ENCODE assay signal across 16 mouse cellular contexts in genomic region chr5:117277784-117278183, GRCm38 (mm10). TPM values are rescaled to one million over a fixed set of nuclear protein-coding genes. Genes with fewer than 3 reads are reported as not detected.
DNase-seq lines count a peak whose midpoint lies in the region; ATAC-seq and TF ChIP-seq lines count a peak whose summit lies in the region.
"Had no signal": no experiment of that assay in that cellular context is flagged by ENCODE, and none has a peak within 500 bp of the region (broad histone marks: within the 10 kb centered on the region; RNA-seq: fewer than 3 reads in every experiment).

No protein-coding gene starts in this region.

- no peaks in the 10 kb centered on the region for H3K36me3 ChIP-seq in heart, adult 2 months (ENCODE audit: control insufficient read depth, insufficient read depth, low read length)
- H3K36me3 ChIP-seq in heart, embryonic 12.5 days = peaks cover 24% of the 10 kb centered on the region
- H3K36me3 ChIP-seq in lung, embryonic 14.5 days (ENCODE audit: insufficient read depth) = peaks cover 22% of the 10 kb centered on the region
- peaks cover 11% of the 10 kb centered on the region for H3K36me3 ChIP-seq in ES-Bruce4 (ENCODE audit: control insufficient read depth, insufficient read depth, low read length, poor library complexity, severe bottlenecking)

- H3K4me1 ChIP-seq in heart, adult 2 months (ENCODE audit: control insufficient read depth, insufficient read depth, low read length) = no peaks in the 10 kb centered on the region
- H3K4me1 ChIP-seq in heart, embryonic 12.5 days (replicated peaks) = peaks cover 11% of the 10 kb centered on the region
- H3K4me1 ChIP-seq in lung, embryonic 14.5 days (ENCODE audit: insufficient read depth) = no peaks in the 10 kb centered on the region
- H3K4me1 ChIP-seq in ES-Bruce4 (ENCODE audit: control insufficient read depth, insufficient read depth, low read length) = no peaks in the 10 kb centered on the region
- H3K4me1 ChIP-seq: forebrain, embryonic 13.5 days; hindbrain, embryonic 15.5 days had no signal

- no peak overlapping the region for H3K27ac ChIP-seq in heart, adult 2 months
- H3K27ac ChIP-seq in heart, embryonic 12.5 days (ENCODE audit: poor library complexity, severe bottlenecking) = no peak overlapping the region
- H3K27ac ChIP-seq in lung, embryonic 14.5 days (ENCODE audit: low read depth) = no peak overlapping the region
- H3K27ac ChIP-seq in ES-Bruce4 (ENCODE audit: insufficient read depth, low read length) = no peak overlapping the region
- H3K27ac ChIP-seq: forebrain, embryonic 13.5 days; hindbrain, embryonic 15.5 days; midbrain, embryonic 10.5 days had no signal

- TF ChIP-seq POLR2A in heart, adult 2 months (IDR thresholded peaks at IDR 0.05; ENCODE audit: insufficient read depth, low read depth, low read length) = no peak
- no peak for TF ChIP-seq POLR2A in ES-Bruce4 (IDR thresholded peaks at IDR 0.05; ENCODE audit: insufficient read depth, low read length)

- H3K9ac ChIP-seq in heart, adult 2 months (ENCODE audit: low read depth, low read length) = no peak overlapping the region
- no peak overlapping the region for H3K9ac ChIP-seq in heart, embryonic 12.5 days
- H3K9ac ChIP-seq in lung, embryonic 14.5 days = no peak overlapping the region
- H3K9ac ChIP-seq in ES-Bruce4 (ENCODE audit: low read depth, poor library complexity, severe bottlenecking) = no peak overlapping the region
- H3K9ac ChIP-seq: forebrain, embryonic 13.5 days; hindbrain, embryonic 15.5 days had no signal

- 0 out of 2 replicates have a peak, but pooled peaks cover 3% of the 10 kb centered on the region for H3K9me3 ChIP-seq in heart, embryonic 12.5 days (replicated peaks)
- H3K9me3 ChIP-seq in lung, embryonic 14.5 days (ENCODE audit: low read depth, low read length) = no peaks in the 10 kb centered on the region
- no peaks in the 10 kb centered on the region for H3K9me3 ChIP-seq in ES-Bruce4 (replicated peaks; ENCODE audit: control insufficient read depth, insufficient read depth, low read length, poor library complexity, severe bottlenecking)
- H3K9me3 ChIP-seq: forebrain, embryonic 13.5 days; hindbrain, embryonic 15.5 days had no signal

- intact Hi-C loops in heart, adult 2 months (cut with DNase I) = no loop called here

- H3K79me2 ChIP-seq in heart, adult 2 months (replicated peaks; ENCODE audit: control insufficient read depth, insufficient read depth, low read length) = no peaks in the 10 kb centered on the region

- WGBS in heart, adult 2 months = 96% methylated on average over 6 of the region's 6 CpGs
- 97% methylated on average over 6 of the region's 6 CpGs for WGBS in heart, embryonic 12.5 days
- WGBS in lung, embryonic 14.5 days = 93% methylated on average over 6 of the region's 6 CpGs

- TF ChIP-seq CTCF in heart, adult 2 months (IDR thresholded peaks at IDR 0.05) = 0 out of 2 replicates have a peak, but pooled peaks have one; percentile 4
- peak; percentile 42 for TF ChIP-seq CTCF in lung, embryonic 14.5 days (IDR thresholded peaks at IDR 0.05; ENCODE audit: low read depth)
- peak; percentile 3 for TF ChIP-seq CTCF in ES-Bruce4 (IDR thresholded peaks at IDR 0.05; ENCODE audit: low read depth, low read length)

- no peaks in the 10 kb centered on the region for H3K27me3 ChIP-seq in heart, adult 2 months (ENCODE audit: control insufficient read depth, insufficient read depth, low read length)
- no peaks in the 10 kb centered on the region for H3K27me3 ChIP-seq in heart, embryonic 12.5 days (replicated peaks)
- H3K27me3 ChIP-seq in lung, embryonic 14.5 days (ENCODE audit: insufficient read depth, low read length) = no peaks in the 10 kb centered on the region
- no peaks in the 10 kb centered on the region for H3K27me3 ChIP-seq in ES-Bruce4 (ENCODE audit: control insufficient read depth, insufficient read depth, low read length, poor library complexity, severe bottlenecking)
- H3K27me3 ChIP-seq: CH12.LX; forebrain, embryonic 13.5 days; hindbrain, embryonic 15.5 days had no signal

- DNase-seq in heart, adult 2 months = no peak
- peak; percentile 35 for DNase-seq in lung, embryonic 14.5 days
- DNase-seq in lung, postnatal 25 days (ENCODE audit: low spot score) = no peak
- no peak for DNase-seq in adrenal gland, postnatal 36 days
- no peak for DNase-seq in yolk sac, embryonic 10.5 days (ENCODE audit: low spot score)
- DNase-seq: adrenal gland, adult 8-10 months; cerebellum, adult 8-10 months; heart, postnatal 14 days; lung, postnatal 10 days had no signal

- H3K4me2 ChIP-seq in heart, embryonic 12.5 days = no peak overlapping the region
- no peak overlapping the region for H3K4me2 ChIP-seq in lung, embryonic 14.5 days
- H3K4me2 ChIP-seq: forebrain, embryonic 13.5 days; hindbrain, embryonic 15.5 days had no signal

- TF ChIP-seq EP300 in heart, adult 2 months (IDR thresholded peaks at IDR 0.05; ENCODE audit: insufficient read depth, low read depth, low read length) = no peak
- no peak for TF ChIP-seq EP300 in ES-Bruce4 (IDR thresholded peaks at IDR 0.05; ENCODE audit: insufficient read depth, low read depth, low read length)

- H3K4me3 ChIP-seq in heart, adult 2 months = no peak overlapping the region
- H3K4me3 ChIP-seq in heart, embryonic 12.5 days = no peak overlapping the region
- H3K4me3 ChIP-seq in lung, embryonic 14.5 days (ENCODE audit: low read depth, low read length) = no peak overlapping the region
- no peak overlapping the region for H3K4me3 ChIP-seq in ES-Bruce4 (ENCODE audit: low read depth, low read length)
- H3K4me3 ChIP-seq: forebrain, embryonic 13.5 days; hindbrain, embryonic 15.5 days; midbrain, embryonic 10.5 days had no signal

- no peak for ATAC-seq in heart, embryonic 12.5 days (ENCODE audit: insufficient number of reproducible peaks, low FRiP score)
- no peak for ATAC-seq in lung, embryonic 14.5 days (ENCODE audit: insufficient read depth)
- 0 out of 2 replicates have a peak, but pooled peaks have one; percentile 23 for ATAC-seq in megakaryocyte progenitor cell, adult 5-6 weeks (replicated peaks; ENCODE audit: poor library complexity)
- ATAC-seq: forebrain, embryonic 13.5 days had no signal

RNA-seq across cellular contexts. Expression of gene Pebp1, which starts 9.6 kb away (rescaled TPM):
- total RNA-seq in heart, adult 2 months (2021) = 100 to 1,000 TPM; 412 to 465 TPM
- polyA plus RNA-seq in heart, adult 2 months (2012; rRNA removed) = 402 and 552 TPM in 2 replicates
- 516 and 534 TPM in 2 replicates for polyA plus RNA-seq in heart, embryonic 12.5 days (2016; fragmentation: Nextera tagmentation; extraction: Ambion mirVana)
- 705 and 755 TPM in 2 replicates for polyA plus RNA-seq in lung, embryonic 14.5 days (2014; fragmentation: Nextera tagmentation; extraction: Ambion mirVana)
- 246 and 264 TPM in 2 replicates for polyA plus RNA-seq in ES-Bruce4 (2011; ENCODE audit: insufficient read depth, insufficient read length, low read depth, missing spikeins)
- 286 and 347 TPM in 2 replicates for total RNA-seq in megakaryocyte progenitor cell, adult 5-6 weeks (2015)
- total RNA-seq in megakaryocyte progenitor cell, adult 5-6 weeks (2017) = 131 and 158 TPM in 2 replicates
- 1,000 to 10,000 TPM; 1,300 to 1,490 TPM for total RNA-seq in adrenal gland, postnatal 36 days (2021)

RNA-seq across cellular contexts. Expression of gene Vsig10, which starts 41.1 kb away (rescaled TPM):
- total RNA-seq in heart, adult 2 months (2021) = 1 to 10 TPM; 7.0 to 8.9 TPM
- polyA plus RNA-seq in heart, adult 2 months (2012; rRNA removed) = 7.4 and 8.8 TPM in 2 replicates
- polyA plus RNA-seq in heart, embryonic 12.5 days (2016; fragmentation: Nextera tagmentation; extraction: Ambion mirVana) = 8.4 and 9.0 TPM in 2 replicates
- polyA plus RNA-seq in lung, embryonic 14.5 days (2014; fragmentation: Nextera tagmentation; extraction: Ambion mirVana) = 6.8 and 7.0 TPM in 2 replicates
- polyA plus RNA-seq in ES-Bruce4 (2011; ENCODE audit: insufficient read depth, insufficient read length, low read depth, missing spikeins) = 15.7 and 21.6 TPM in 2 replicates
- 0.49 and 1.7 TPM in 2 replicates for total RNA-seq in megakaryocyte progenitor cell, adult 5-6 weeks (2015)
- 0.83 and 2.4 TPM in 2 replicates for total RNA-seq in megakaryocyte progenitor cell, adult 5-6 weeks (2017)
- total RNA-seq in adrenal gland, postnatal 36 days (2021) = 10 to 100 TPM; 16.3 to 23.0 TPM
